26 mouse cellular contexts compared by ENCODE assay signal in genomic region chr1:162875091-162875490, GRCm38 (mm10). TPM values are rescaled to one million over a fixed set of nuclear protein-coding genes. Genes with fewer than 3 reads are reported as not detected.
DNase-seq lines count a peak whose midpoint lies in the region; ATAC-seq and TF ChIP-seq lines count a peak whose summit lies in the region.
"Had no signal": no experiment of that assay in that cellular context is flagged by ENCODE, and none has a peak within 500 bp of the region (broad histone marks: within the 10 kb centered on the region; RNA-seq: fewer than 3 reads in every experiment).

No protein-coding gene starts in this region.

- TF ChIP-seq CTCF in liver, postnatal 0 days (IDR thresholded peaks at IDR 0.05; ENCODE audit: low read depth): no peak

- TF ChIP-seq EP300 in liver, postnatal 0 days (IDR thresholded peaks at IDR 0.05; ENCODE audit: low read depth): no peak

- H3K36me3 ChIP-seq in embryonic facial prominence, embryonic 10.5 days (replicated peaks): no peaks in the 10 kb centered on the region
- no peaks in the 10 kb centered on the region for H3K36me3 ChIP-seq in limb, embryonic 13.5 days
- no peaks in the 10 kb centered on the region for H3K36me3 ChIP-seq in liver, postnatal 0 days (replicated peaks; ENCODE audit: insufficient read depth, low read length)
- H3K36me3 ChIP-seq: embryonic facial prominence, embryonic 12.5 days; G1E; hindbrain, embryonic 13.5 days; midbrain, embryonic 13.5 days; neural tube, embryonic 13.5 days had no signal

- no peak overlapping the region for H3K4me2 ChIP-seq in limb, embryonic 13.5 days (replicated peaks)
- no peak overlapping the region for H3K4me2 ChIP-seq in liver, postnatal 0 days (ENCODE audit: low read depth, low read length)
- H3K4me2 ChIP-seq: embryonic facial prominence, embryonic 12.5 days; heart, embryonic 11.5 days; hindbrain, embryonic 13.5 days; midbrain, embryonic 13.5 days; neural tube, embryonic 13.5 days had no signal

- intact Hi-C loops in heart, postnatal 10 days (cut with DNase I): no loop called here

- 45% methylated on average over 3 of the region's 3 CpGs for WGBS in embryonic facial prominence, embryonic 10.5 days
- 69% methylated on average over 3 of the region's 3 CpGs for WGBS in limb, embryonic 13.5 days
- 30% methylated on average over 3 of the region's 3 CpGs for WGBS in liver, postnatal 0 days (ENCODE audit: insufficient replicate concordance)

- 0 out of 2 replicates have a peak overlapping the region, but pooled peaks have one; percentile 59 for H3K27ac ChIP-seq in embryonic facial prominence, embryonic 10.5 days (replicated peaks)
- H3K27ac ChIP-seq in limb, embryonic 13.5 days: 0 out of 2 replicates have a peak overlapping the region, but pooled peaks have one; percentile 8
- H3K27ac ChIP-seq in liver, postnatal 0 days (ENCODE audit: low read depth): no peak overlapping the region
- H3K27ac ChIP-seq: hindbrain, embryonic 13.5 days; midbrain, embryonic 13.5 days; neural tube, embryonic 13.5 days had no signal

- no peak overlapping the region for H3K4me3 ChIP-seq in embryonic facial prominence, embryonic 10.5 days
- no peak overlapping the region for H3K4me3 ChIP-seq in limb, embryonic 13.5 days
- H3K4me3 ChIP-seq in liver, postnatal 0 days (ENCODE audit: low read depth, low read length): no peak overlapping the region
- H3K4me3 ChIP-seq: embryonic facial prominence, embryonic 12.5 days; hindbrain, embryonic 13.5 days; megakaryocyte, embryonic 14.5 days; midbrain, embryonic 13.5 days; neural tube, embryonic 13.5 days had no signal

- no peak overlapping the region for H3K9ac ChIP-seq in limb, embryonic 13.5 days
- H3K9ac ChIP-seq in liver, postnatal 0 days (replicated peaks): no peak overlapping the region; the same call in 1 of the 2 replicates
- H3K9ac ChIP-seq: embryonic facial prominence, embryonic 12.5 days; forebrain, postnatal 0 days; hindbrain, embryonic 13.5 days; midbrain, embryonic 13.5 days; neural tube, embryonic 13.5 days had no signal

- DNase-seq in heart, adult 11 months: peak; percentile 82
- DNase-seq in heart, postnatal 10 days: no peak
- DNase-seq in embryonic facial prominence, embryonic 10.5 days (ENCODE audit: low spot score): no peak
- DNase-seq in liver, postnatal 0 days: no peak
- DNase-seq in gastrocnemius, postnatal 25 days: no peak
- no peak for DNase-seq in right cerebral cortex, postnatal 14 days
- no peak for DNase-seq in frontal cortex, postnatal 25 days (ENCODE audit: low spot score in 2 of 2)
- DNase-seq: adrenal gland, adult 8-10 months; cerebellum, adult 2 months; cerebellum, postnatal 25 days; forebrain, postnatal 0 days; gastrocnemius, postnatal 14 days; heart, adult 18-20 months; heart, postnatal 4 days; kidney, adult 9 months; kidney, postnatal 10 days; layer of hippocampus, adult 9-11 months had no signal

- H3K9me3 ChIP-seq in embryonic facial prominence, embryonic 10.5 days: no peaks in the 10 kb centered on the region
- no peaks in the 10 kb centered on the region for H3K9me3 ChIP-seq in limb, embryonic 13.5 days
- no peaks in the 10 kb centered on the region for H3K9me3 ChIP-seq in liver, postnatal 0 days (ENCODE audit: low read length)
- H3K9me3 ChIP-seq: embryonic facial prominence, embryonic 12.5 days; G1E; hindbrain, embryonic 13.5 days; megakaryocyte, embryonic 14.5 days; midbrain, embryonic 13.5 days; neural tube, embryonic 13.5 days had no signal

- H3K27me3 ChIP-seq in embryonic facial prominence, embryonic 10.5 days (replicated peaks; ENCODE audit: low read depth, poor library complexity, severe bottlenecking): no peaks in the 10 kb centered on the region
- no peaks in the 10 kb centered on the region for H3K27me3 ChIP-seq in limb, embryonic 13.5 days
- H3K27me3 ChIP-seq in liver, postnatal 0 days (ENCODE audit: insufficient read depth, low read length): no peaks in the 10 kb centered on the region
- H3K27me3 ChIP-seq: embryonic facial prominence, embryonic 12.5 days; hindbrain, embryonic 13.5 days; megakaryocyte, embryonic 14.5 days; midbrain, embryonic 13.5 days; neural tube, embryonic 13.5 days had no signal

- ATAC-seq in limb, embryonic 13.5 days (ENCODE audit: low FRiP score, low read depth): no peak
- ATAC-seq in liver, postnatal 0 days: 0 out of 2 replicates have a peak, but pooled peaks have one; percentile 36
- ATAC-seq: forebrain, postnatal 0 days; intestine, embryonic 16.5 days; midbrain, embryonic 13.5 days had no signal

- peaks cover 30% of the 10 kb centered on the region for H3K4me1 ChIP-seq in embryonic facial prominence, embryonic 10.5 days
- H3K4me1 ChIP-seq in limb, embryonic 13.5 days: peaks cover 32% of the 10 kb centered on the region
- H3K4me1 ChIP-seq in liver, postnatal 0 days (ENCODE audit: insufficient read depth): peaks cover 7% of the 10 kb centered on the region; the same call in 1 of the 2 replicates
- H3K4me1 ChIP-seq: megakaryocyte, embryonic 14.5 days; midbrain, embryonic 13.5 days; neural tube, embryonic 13.5 days had no signal

RNA-seq across cellular contexts. Expression of gene Fmo1, which starts 8.7 kb away (rescaled TPM):
- total RNA-seq in heart, postnatal 10 days (2021): 10 to 100 TPM; 33.4 to 41.8 TPM
- polyA plus RNA-seq in embryonic facial prominence, embryonic 10.5 days (2016; fragmentation: Nextera tagmentation; extraction: Ambion mirVana): 4.3 and 4.9 TPM in 2 replicates
- polyA plus RNA-seq in limb, embryonic 13.5 days (2015; fragmentation: Nextera tagmentation; extraction: Ambion mirVana): 12.0 and 14.9 TPM in 2 replicates
- polyA plus RNA-seq in liver, postnatal 0 days (2015; fragmentation: Nextera tagmentation; extraction: Ambion mirVana): 49.7 and 51.5 TPM in 2 replicates
- 10 to 100 TPM; 10.4 to 20.2 TPM for total RNA-seq in gastrocnemius, postnatal 25 days (2021)
- polyA plus RNA-seq: G1E had no signal

RNA-seq across cellular contexts. Expression of gene Fmo2, which starts 23.4 kb away (rescaled TPM):
- 1 to 10 TPM; 4.1 to 9.1 TPM for total RNA-seq in heart, postnatal 10 days (2021)
- polyA plus RNA-seq in embryonic facial prominence, embryonic 10.5 days (2016; fragmentation: Nextera tagmentation; extraction: Ambion mirVana): not detected in 2 replicates
- polyA plus RNA-seq in limb, embryonic 13.5 days (2015; fragmentation: Nextera tagmentation; extraction: Ambion mirVana): 0.38 and 0.45 TPM in 2 replicates
- polyA plus RNA-seq in liver, postnatal 0 days (2015; fragmentation: Nextera tagmentation; extraction: Ambion mirVana): 0.55 and 0.62 TPM in 2 replicates
- total RNA-seq in gastrocnemius, postnatal 25 days (2021): 10 to 100 TPM in 1 of 2 experiments, 1 to 10 TPM in 1; 9.1 to 14.6 TPM
- polyA plus RNA-seq: midbrain, embryonic 13.5 days had no signal
